Mouse (Mus musculus) limb, embryonic 12.5 days (tissue): ENCODE results near the gene Kcng3. TPM values are rescaled to one million over a fixed set of nuclear protein-coding genes. Genes with fewer than 3 reads are reported as not detected.

Experiments
- ATAC-seq: fragments of 200-750 bp; cut with Nextera tagmentation; 2 replicates; pipeline ENCODE4 v1.8.0; 2017; ENCODE audit warnings: low read depth, moderate TSS enrichment; ENCODE audit not compliant: insufficient number of reproducible peaks, insufficient read depth, low FRiP score, low TSS enrichment
- H3K27ac ChIP-seq: fragments of 300-500 bp; sonication (generic); 2 replicates; pipeline ENCODE4 v1.5.1; 2016; ENCODE audit warnings: mild to moderate bottlenecking, moderate library complexity
- H3K27me3 ChIP-seq: fragments of 300-500 bp; sonication (generic); 2 replicates; pipeline ENCODE4 v1.6.1; 2016; ENCODE audit warnings: mild to moderate bottlenecking, moderate library complexity
- H3K36me3 ChIP-seq: fragments of 300-500 bp; sonication (generic); 2 replicates; pipeline ENCODE4 v1.6.1; 2016; ENCODE audit warnings: mild to moderate bottlenecking, moderate library complexity
- H3K4me1 ChIP-seq: fragments of 300-500 bp; sonication (generic); replicated peaks from 2 replicates; pipeline ENCODE4 v1.6.1; 2016
- H3K4me2 ChIP-seq: fragments of 300-500 bp; sonication (generic); 2 replicates; pipeline ENCODE4 v1.6.1; 2016; ENCODE audit warnings: mild to moderate bottlenecking, moderate library complexity
- H3K4me3 ChIP-seq: fragments of 300-500 bp; sonication (generic); replicated peaks from 2 replicates; pipeline ENCODE4 v1.5.1; 2016; ENCODE audit warnings: mild to moderate bottlenecking
- H3K9ac ChIP-seq: fragments of 300-500 bp; sonication (generic); replicated peaks from 2 replicates; pipeline ENCODE4 v1.6.1; 2016; ENCODE audit warnings: mild to moderate bottlenecking, moderate library complexity
- H3K9me3 ChIP-seq: fragments of 300-500 bp; sonication (generic); 2 replicates; pipeline ENCODE4 v1.6.1; 2016; ENCODE audit warnings: mild to moderate bottlenecking, moderate library complexity
- WGBS: fragments of 180-500 bp; shearing (Covaris S2); methylation state at CpG from one replicate; pipeline ENCODE4 v1.1.7; 2016; 5-methylcytosine and 5-hydroxymethylcytosine counted together
- polyA plus RNA-seq: library from polyadenylated mRNA; unstranded; fragments of >200 nt; fragmentation: Nextera tagmentation; extraction: Ambion mirVana; gene quantifications from 2 replicates; pipeline ENCODE4 v1.2.1, GENCODE M21; 2016

Kcng3 gene
- polyA plus RNA-seq, 1 experiment from 2014 or later: not detected

DNA sequence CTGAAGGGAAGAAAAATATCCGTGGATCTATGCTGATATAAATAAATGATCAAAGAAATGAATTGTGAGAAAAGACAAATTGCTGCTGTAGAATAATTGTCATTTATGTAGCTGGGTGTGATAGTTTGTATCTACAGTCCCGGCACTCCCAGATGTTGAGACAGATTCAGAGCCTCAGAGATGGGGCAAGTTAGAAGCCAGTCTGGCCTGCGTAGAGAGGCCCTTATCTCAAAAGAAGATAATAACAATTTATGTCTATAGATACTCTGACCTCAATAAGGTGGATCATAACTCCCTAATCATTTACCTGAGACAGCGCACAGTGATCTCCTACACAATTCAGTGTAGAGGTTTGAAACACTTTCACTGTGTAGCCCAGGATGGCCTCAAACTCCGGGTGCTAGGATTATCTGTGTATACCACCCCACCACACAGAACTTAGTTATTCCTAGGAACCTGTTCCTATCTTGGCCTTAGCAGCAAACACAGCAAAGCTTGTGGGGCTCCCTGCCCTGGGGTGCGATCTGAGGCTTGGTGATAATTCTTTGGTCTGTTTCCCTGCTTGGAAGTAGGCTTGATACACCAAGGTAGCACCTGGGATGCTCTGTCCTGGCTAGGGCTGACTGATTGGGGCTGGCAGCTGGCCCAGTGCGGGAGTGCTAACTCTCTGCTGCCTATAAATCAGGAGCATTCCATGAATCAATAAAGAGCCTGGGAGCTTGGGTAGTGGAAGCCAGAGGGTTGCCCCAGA, 19.4 kb upstream of the Kcng3 start:
- no peak overlapping the region for H3K4me3 ChIP-seq
- H3K4me1 ChIP-seq: no peaks in the 10 kb centered on the region
- ATAC-seq: no peak
- no peaks in the 10 kb centered on the region for H3K27me3 ChIP-seq
- no peak overlapping the region for H3K9ac ChIP-seq
- H3K27ac ChIP-seq: no peak overlapping the region
- H3K9me3 ChIP-seq: no peaks in the 10 kb centered on the region
- no peaks in the 10 kb centered on the region for H3K36me3 ChIP-seq
- H3K4me2 ChIP-seq: no peak overlapping the region
- 82% methylated on average over 7 of the region's 7 CpGs for WGBS

DNA sequence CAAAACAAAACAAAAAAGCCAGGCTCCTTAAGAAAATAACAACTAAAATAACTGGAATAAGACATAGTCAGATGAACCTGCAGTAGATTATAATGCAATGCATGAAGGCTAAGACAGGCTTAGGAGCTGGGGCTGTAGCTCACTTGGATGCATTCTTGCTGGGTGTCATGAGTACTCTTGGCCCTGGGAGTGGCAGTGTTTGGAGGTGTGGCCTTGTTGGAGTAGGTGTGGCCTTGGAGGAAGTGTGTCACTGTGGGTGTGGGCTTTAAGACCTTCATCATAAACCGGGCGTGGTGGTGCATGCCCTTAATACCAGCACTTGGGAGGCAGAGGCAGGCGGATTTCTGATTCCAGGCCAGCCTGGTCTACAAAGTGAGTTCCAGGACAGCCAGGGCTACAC, 18.3 kb upstream of the Kcng3 start:
- H3K36me3 ChIP-seq: no peaks in the 10 kb centered on the region
- no peaks in the 10 kb centered on the region for H3K27me3 ChIP-seq
- no peak for ATAC-seq
- H3K4me2 ChIP-seq: no peak overlapping the region
- H3K9ac ChIP-seq: no peak overlapping the region
- H3K9me3 ChIP-seq: no peaks in the 10 kb centered on the region
- no peak overlapping the region for H3K4me3 ChIP-seq
- no peak overlapping the region for H3K27ac ChIP-seq
- H3K4me1 ChIP-seq: no peaks in the 10 kb centered on the region
- WGBS: 80% methylated on average over 3 of the region's 3 CpGs

DNA sequence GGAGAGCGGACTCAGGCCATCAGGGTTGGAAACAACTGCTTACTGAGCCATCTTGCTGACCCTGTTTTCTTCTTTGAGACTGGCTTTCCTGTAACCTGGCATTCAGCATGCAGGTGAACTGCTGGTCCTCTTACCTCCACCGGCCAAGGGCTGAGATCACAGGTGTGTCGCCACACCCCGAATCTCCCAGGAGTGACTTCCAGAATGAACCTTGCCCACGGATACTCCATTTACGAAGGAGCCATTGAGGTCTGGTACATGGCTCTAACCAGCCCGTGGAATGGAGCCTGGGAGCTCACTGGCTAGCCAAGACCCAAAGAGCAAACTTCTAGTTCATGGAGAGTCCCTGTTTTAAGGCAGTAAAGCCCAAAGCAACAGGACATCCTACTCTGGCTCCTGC, 15.7 kb upstream of the Kcng3 start:
- no peaks in the 10 kb centered on the region for H3K27me3 ChIP-seq
- no peak overlapping the region for H3K9ac ChIP-seq
- no peak for ATAC-seq
- H3K4me3 ChIP-seq: no peak overlapping the region
- no peaks in the 10 kb centered on the region for H3K4me1 ChIP-seq
- H3K9me3 ChIP-seq: no peaks in the 10 kb centered on the region
- H3K36me3 ChIP-seq: no peaks in the 10 kb centered on the region
- H3K27ac ChIP-seq: no peak overlapping the region
- no peak overlapping the region for H3K4me2 ChIP-seq
- 93% methylated on average over 7 of the region's 7 CpGs for WGBS

DNA sequence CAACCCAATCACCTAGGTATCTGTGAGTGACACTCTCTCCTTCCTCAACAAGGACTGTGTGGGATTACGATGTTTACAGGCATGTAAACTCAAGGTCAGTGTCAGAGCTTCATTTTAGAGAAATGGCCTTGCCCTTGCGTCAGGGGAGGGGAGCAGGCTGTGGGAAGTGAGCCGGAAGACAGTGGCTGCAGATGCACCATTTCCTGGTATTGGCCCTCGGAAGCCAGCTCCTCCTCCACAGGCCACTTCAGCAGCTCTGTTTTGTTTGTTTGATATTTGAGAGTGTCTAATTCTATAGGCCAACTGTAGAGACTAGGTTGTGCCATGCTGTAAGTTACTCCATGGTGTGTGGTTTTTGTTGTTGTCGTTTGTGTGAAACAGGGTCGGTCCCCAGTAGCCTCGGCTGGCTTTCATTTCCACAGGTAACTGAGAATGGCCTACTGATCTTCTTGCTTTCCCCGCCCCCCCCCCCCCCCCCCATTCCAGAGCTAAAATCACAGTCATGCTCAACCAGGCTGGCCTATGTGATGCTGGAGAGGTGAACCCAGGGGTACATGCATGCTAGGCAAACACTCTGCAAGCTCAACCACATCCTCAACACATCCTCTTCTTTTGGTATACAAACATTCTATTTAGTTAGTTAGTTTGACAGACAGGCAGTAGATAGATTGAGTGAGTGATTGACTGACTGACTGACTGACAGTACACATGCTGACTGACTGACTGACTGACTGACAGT, 14.9 kb upstream of the Kcng3 start:
- H3K4me2 ChIP-seq: no peak overlapping the region
- H3K9ac ChIP-seq: no peak overlapping the region
- H3K4me1 ChIP-seq: no peaks in the 10 kb centered on the region
- no peak for ATAC-seq
- H3K4me3 ChIP-seq: no peak overlapping the region
- no peaks in the 10 kb centered on the region for H3K27me3 ChIP-seq
- no peaks in the 10 kb centered on the region for H3K36me3 ChIP-seq
- no peaks in the 10 kb centered on the region for H3K9me3 ChIP-seq
- 82% methylated on average over 8 of the region's 8 CpGs for WGBS
- H3K27ac ChIP-seq: no peak overlapping the region

DNA sequence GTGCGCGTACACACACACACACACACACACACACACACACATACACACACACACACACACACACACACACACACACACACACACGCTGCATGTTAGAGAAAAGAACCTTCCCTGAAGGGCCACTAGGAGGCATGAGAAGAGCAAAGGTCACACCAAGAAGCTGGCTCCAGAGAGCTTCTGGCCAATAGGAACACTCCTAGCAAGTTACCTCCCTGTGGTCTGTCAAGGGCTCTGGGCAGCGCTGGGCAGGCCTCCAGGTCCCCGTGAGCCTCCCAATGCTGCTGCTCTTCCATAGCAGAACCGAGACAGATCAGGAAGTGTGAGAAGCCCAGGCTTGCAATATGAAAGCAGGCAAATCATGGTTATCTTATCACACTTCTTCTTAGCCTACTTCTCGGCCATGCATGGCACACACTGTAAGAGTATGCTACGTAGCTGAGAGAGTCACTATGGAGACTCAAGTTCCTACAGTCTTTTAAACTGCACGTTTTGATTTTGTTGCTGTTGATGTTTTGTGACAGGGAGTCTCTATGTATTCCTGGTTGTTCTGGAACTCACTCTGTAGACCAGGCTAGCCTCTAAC, 13.6 kb upstream of the Kcng3 start:
- H3K4me2 ChIP-seq: no peak overlapping the region
- 58% methylated on average over 8 of the region's 9 CpGs for whole genome bisulfite sequencing

DNA sequence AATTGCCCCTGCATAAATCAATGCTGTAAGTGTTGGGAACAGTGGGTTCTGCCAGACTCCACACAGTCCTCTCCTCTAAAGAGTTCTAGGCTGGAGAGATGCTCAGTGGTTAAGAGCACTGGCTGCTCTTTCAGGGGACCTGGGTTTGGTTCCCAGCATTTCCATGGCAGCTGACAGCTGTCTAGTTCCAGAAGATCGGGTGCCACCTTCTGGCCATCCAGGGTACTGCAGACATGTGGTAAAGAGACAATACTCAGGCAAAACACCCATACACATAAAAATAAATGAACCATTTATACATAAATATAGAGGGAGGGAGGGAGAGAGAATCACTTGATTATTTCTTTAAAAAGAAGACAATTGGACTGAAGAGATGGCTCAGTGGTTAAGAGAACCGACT, 5.7 kb upstream of the Kcng3 start:
- H3K4me2 ChIP-seq: no peak overlapping the region
- no peak overlapping the region for H3K9ac ChIP-seq
- no peak for ATAC-seq
- H3K9me3 ChIP-seq: no peaks in the 10 kb centered on the region
- H3K27ac ChIP-seq: no peak overlapping the region
- H3K4me3 ChIP-seq: no peak overlapping the region
- WGBS: 81% methylated on average over 2 of the region's 2 CpGs
- peaks cover 25% of the 10 kb centered on the region for H3K27me3 ChIP-seq
- H3K4me1 ChIP-seq: peaks cover 9% of the 10 kb centered on the region
- H3K36me3 ChIP-seq: no peaks in the 10 kb centered on the region

More for the DNA sequence above, 13.6 kb upstream of the Kcng3 start:
- H3K36me3 ChIP-seq: no peaks in the 10 kb centered on the region
- H3K4me1 ChIP-seq: no peaks in the 10 kb centered on the region
- H3K27ac ChIP-seq: no peak overlapping the region
- no peak for ATAC-seq
- H3K9ac ChIP-seq: no peak overlapping the region
- no peak overlapping the region for H3K4me3 ChIP-seq
- H3K27me3 ChIP-seq: no peaks in the 10 kb centered on the region
- H3K9me3 ChIP-seq: no peaks in the 10 kb centered on the region

DNA sequence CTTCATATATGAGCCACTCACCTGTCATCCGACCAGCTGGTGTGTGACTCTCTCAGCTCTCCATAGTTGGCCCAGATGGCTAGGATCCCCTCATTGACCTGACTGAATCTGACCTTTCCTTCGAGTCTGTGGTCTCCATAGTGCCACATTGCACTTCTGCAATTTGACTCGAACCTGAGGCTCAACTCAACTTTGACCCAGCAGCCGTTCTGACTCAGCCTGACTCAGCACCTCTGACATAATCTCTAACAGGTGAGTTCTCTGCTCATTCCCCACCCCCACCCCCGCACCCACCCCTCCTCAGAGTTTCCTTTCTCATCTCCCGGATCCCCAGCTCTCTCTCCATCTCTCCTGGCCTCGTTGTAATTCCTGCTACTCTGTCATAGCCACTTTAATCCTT, 4.7 kb upstream of the Kcng3 start:
- H3K27me3 ChIP-seq: peaks cover 35% of the 10 kb centered on the region

DNA sequence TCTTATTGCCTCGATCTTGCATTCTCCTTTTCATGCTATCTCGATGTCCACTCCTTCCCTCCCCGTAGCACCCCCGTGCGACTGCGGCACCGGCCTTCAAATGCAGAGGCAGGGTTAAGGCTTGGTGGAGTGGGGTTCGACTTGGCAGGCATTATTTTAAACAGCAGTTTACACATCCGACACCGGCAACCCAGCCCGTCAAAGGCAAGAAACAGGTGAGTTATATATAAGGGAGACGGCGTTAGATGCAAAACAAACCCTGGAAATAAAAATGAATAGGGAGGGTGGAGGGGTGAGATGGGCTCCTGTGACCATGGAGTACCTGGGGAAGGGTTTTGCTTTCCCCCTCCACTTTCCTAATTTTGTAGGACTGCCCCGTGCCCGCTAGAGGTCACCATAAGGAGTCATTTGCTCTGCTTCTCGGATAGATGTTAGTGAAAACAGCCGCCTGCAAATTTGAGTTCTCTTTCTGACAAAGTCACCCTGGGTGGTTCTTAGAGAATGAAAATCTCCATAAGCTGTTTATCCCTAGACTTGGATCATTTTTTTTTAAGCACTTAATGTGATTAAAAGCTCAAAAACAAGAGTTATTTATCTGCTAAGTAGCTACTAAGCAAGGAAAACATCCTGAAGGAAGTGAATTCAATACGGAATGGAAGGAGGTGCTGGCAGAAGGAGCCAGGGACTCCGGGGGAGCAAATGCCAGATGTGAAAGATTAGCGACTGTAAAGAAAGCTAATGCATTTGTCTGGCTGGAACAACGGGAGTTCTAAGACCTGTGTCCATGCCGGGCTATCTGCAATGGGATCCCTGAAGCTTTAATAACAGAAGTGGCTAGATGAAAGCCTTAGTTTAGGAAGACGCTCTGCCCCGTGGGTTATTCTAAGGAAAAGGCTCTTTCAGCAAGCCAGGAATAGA, 1.2 kb upstream of the Kcng3 start:
- Histone ChIP-seq H3K9me3 (no peaks in the 10 kb centered on the region), H3K9ac (0 out of 2 replicates have a peak overlapping the region, but pooled peaks have one; percentile 62), H3K27ac (no peak overlapping the region), H3K4me2 (peak overlapping the region; percentile 93), H3K4me1 (peaks cover 27% of the 10 kb centered on the region), H3K36me3 (no peaks in the 10 kb centered on the region), H3K4me3 (peak overlapping the region; percentile 60), H3K27me3 (peaks cover 70% of the 10 kb centered on the region)
- no peak for ATAC-seq
- WGBS: 1% methylated on average over 24 of the region's 24 CpGs

More for the DNA sequence above, 4.7 kb upstream of the Kcng3 start:
- H3K9me3 ChIP-seq: no peaks in the 10 kb centered on the region
- no peaks in the 10 kb centered on the region for H3K36me3 ChIP-seq
- ATAC-seq: no peak
- no peak overlapping the region for H3K4me2 ChIP-seq
- WGBS: 77% methylated on average over 7 of the region's 7 CpGs
- peaks cover 18% of the 10 kb centered on the region for H3K4me1 ChIP-seq
- H3K27ac ChIP-seq: no peak overlapping the region
- H3K4me3 ChIP-seq: no peak overlapping the region
- H3K9ac ChIP-seq: no peak overlapping the region

DNA sequence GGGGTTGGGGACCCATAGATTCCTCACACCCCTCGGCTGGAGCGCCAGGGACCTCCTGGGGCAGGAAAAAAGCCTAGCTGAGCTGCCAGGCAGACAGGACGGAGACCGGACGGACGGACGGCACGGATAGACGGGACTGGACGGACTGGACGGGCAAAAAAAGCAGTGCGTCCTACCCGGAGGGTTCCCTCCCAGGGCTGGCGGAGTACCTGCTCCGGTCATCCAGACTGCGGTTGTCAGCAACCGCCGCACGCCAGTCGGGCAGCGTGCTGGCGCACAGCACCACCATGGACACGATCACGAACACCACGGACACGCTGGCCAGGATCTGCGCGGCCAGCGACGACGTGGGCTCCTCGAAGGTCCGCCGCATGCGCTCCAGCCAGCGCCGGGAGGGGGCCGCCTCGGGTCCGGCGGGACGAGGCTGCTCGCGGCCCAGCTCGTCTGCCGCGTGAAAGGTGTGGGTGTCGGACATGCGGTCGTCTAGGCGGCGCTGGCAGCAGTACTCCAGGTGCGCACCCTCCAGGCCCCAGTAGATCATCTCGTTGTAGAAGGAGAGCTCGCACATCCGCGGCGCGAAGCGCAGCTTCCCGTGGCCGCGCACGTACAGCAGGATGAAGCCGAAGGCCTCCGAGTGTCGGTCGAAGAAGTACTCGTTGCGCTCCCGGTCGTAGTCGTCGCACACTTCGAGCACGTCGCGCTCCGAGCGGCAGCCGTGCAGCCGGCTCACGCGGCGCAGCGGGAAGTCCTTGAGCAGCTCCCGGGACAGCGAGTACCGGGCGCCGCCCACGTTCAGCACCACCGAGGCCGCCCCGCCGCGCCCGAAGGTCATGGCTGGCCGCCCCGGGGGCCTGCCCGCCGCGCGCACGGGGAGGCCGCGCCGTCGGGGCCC, 662 bp downstream of the Kcng3 start:
- peak overlapping the region; percentile 93 for H3K4me2 ChIP-seq
- peaks cover 27% of the 10 kb centered on the region for H3K4me1 ChIP-seq
- H3K27ac ChIP-seq: no peak overlapping the region
- H3K4me3 ChIP-seq: peak overlapping the region; percentile 60
- H3K9ac ChIP-seq: peak overlapping the region; percentile 62
- no peaks in the 10 kb centered on the region for H3K36me3 ChIP-seq
- peaks cover 80% of the 10 kb centered on the region for H3K27me3 ChIP-seq
- no peak; the same call in 1 of the 2 replicates for ATAC-seq
- WGBS: 4% methylated on average over 107 of the region's 109 CpGs
- H3K9me3 ChIP-seq: no peaks in the 10 kb centered on the region

DNA sequence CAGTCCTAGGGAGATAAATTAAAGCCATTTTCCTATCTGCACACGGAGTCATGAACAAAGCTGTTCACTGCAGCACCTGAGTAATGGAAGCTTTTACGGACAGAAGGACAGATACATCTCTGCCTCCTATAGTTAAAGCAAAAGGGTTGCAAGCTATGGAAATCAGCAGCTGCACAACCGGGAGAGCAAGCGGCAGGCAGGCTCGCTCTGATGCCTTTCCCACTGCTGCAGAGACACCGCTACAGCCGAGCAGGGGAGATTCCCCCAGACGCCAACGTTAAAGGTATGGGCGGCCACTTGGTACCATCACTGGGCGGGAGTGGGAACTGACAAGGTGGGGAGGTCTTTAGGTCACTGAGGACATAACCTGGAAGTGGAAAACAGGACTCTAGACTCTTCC, 17.8 kb downstream of the Kcng3 start:
- Histone ChIP-seq H3K4me1 (0 out of 2 replicates have a peak, but pooled peaks cover 3% of the 10 kb centered on the region), H3K27ac (no peak overlapping the region), H3K36me3 (no peaks in the 10 kb centered on the region), H3K9me3 (0 out of 2 replicates have a peak, but pooled peaks cover 5% of the 10 kb centered on the region), H3K4me3 (0 out of 2 replicates have a peak overlapping the region, but pooled peaks have one; percentile 5), H3K9ac (no peak overlapping the region), H3K4me2 (peak overlapping the region; percentile 37), H3K27me3 (no peaks in the 10 kb centered on the region)
- no peak for ATAC-seq
- WGBS: 26% methylated on average over 11 of the region's 11 CpGs
